Mouse (Mus musculus) E14TG2a.4 (cell line): ENCODE results near the gene Antxr2.

Experiments used
- CTCF ChIP-seq: conservative IDR thresholded peaks from 2 replicates; pipeline ENCODE4 v1.5.1; 2014; ENCODE audit warnings: low read length
- NANOG ChIP-seq: IDR thresholded peaks from 2 replicates; pipeline ENCODE4 v1.6.1; 2014; ENCODE audit warnings: borderline replicate concordance, low read length, mixed read lengths

GRCm38 (mm10) chr5:97957501-97957900, 73.3 kb downstream of the Antxr2 start:
- TF ChIP-seq CTCF (no peak), NANOG (no peak)
